Mouse (Mus musculus) central nervous system, embryonic 18 days (tissue): ENCODE data around the gene Tor4a. TPM values are rescaled to one million over a fixed set of nuclear protein-coding genes. Genes with fewer than 3 reads are reported as not detected.

Experiments
- polyA plus RNA-seq: library from polyadenylated mRNA; depleted of rRNA; stranded (reverse); fragments of >200 nt; gene quantifications from 2 replicates; pipeline ENCODE4 v1.2.3, GENCODE M21; 2012; rRNA removed

The Tor4a gene
- 1.9 and 2.2 TPM in 2 replicates for polyA plus RNA-seq

GRCm38 (mm10) chr2:25196172-25196954 lies at the start of gene Tor4a:
Gene Tor4a (minus strand): TSS chr2:25196886.

GRCm38 (mm10) chr2:25242101-25242506 lies 45.4 kb upstream of the Tor4a start, which contains the start of the genes Rnf208 and Cysrt1:
Gene Rnf208 (plus strand): TSS chr2:25242255.
Gene Cysrt1 (minus strand): TSS chr2:25242452.

GRCm38 (mm10) chr2:25236614-25237013 lies 39.9 kb upstream of the Tor4a start, which contains the start of gene Rnf224:
Gene Rnf224 (minus strand): TSS chr2:25236787.

GRCm38 (mm10) chr2:25234050-25234449 lies 37.4 kb upstream of the Tor4a start, which contains the start of gene Slc34a3:
Gene Slc34a3 (minus strand): TSS chr2:25234364.

GRCm38 (mm10) chr2:25224492-25224765 lies 27.7 kb upstream of the Tor4a start, which contains the start of gene Tubb4b:
Gene Tubb4b (minus strand): TSS chr2:25224702.

GRCm38 (mm10) chr2:25218445-25218844 lies 21.8 kb upstream of the Tor4a start, which contains the start of gene Fam166a:
Gene Fam166a (plus strand): TSS chr2:25218745.

GRCm38 (mm10) chr2:25214444-25214843 lies 17.8 kb upstream of the Tor4a start, which contains the start of gene Stpg3:
Gene Stpg3 (minus strand): TSS chr2:25214637.

GRCm38 (mm10) chr2:25211121-25211670 lies 14.5 kb upstream of the Tor4a start, which contains the start of gene Nelfb:
Gene Nelfb (minus strand): TSS chr2:25211489.

GRCm38 (mm10) chr2:25180478-25180903 lies 16.2 kb downstream of the Tor4a start, which contains the start of gene Nrarp:
Gene Nrarp (plus strand): TSS chr2:25180758.

Other genes starting within 250 kb of the Tor4a start
- gene Zmynd19, start 247.1 kb downstream of the Tor4a start, polyA plus RNA-seq = 45.3 and 47.1 TPM in 2 replicates
- 41.9 and 44.1 TPM in 2 replicates for gene Dph7, start 234.5 kb downstream of the Tor4a start, polyA plus RNA-seq
- gene Mrpl41, start 221.8 kb downstream of the Tor4a start, polyA plus RNA-seq = 98.6 and 112 TPM in 2 replicates
- gene Pnpla7, start 220.9 kb downstream of the Tor4a start, polyA plus RNA-seq = 4.7 and 5.0 TPM in 2 replicates
- gene Nsmf, start 142.5 kb downstream of the Tor4a start, polyA plus RNA-seq = 253 and 267 TPM in 2 replicates
- 0.16 and 0.28 TPM in 2 replicates for gene Entpd8, start 116.6 kb downstream of the Tor4a start, polyA plus RNA-seq
- 0.07 TPM in 1 of 2 replicates, not detected in the other for gene Noxa1, start 101.7 kb downstream of the Tor4a start, polyA plus RNA-seq
- 26.0 and 28.6 TPM in 2 replicates for gene Nrarp, start 16.1 kb downstream of the Tor4a start, polyA plus RNA-seq
- 69.1 and 73.7 TPM in 2 replicates for gene Nelfb, start 14.6 kb upstream of the Tor4a start, polyA plus RNA-seq
- gene Stpg3, start 17.8 kb upstream of the Tor4a start, polyA plus RNA-seq = 0.05 TPM in 1 of 2 replicates, not detected in the other
- 0.13 TPM in 2 replicates for gene Fam166a, start 21.9 kb upstream of the Tor4a start, polyA plus RNA-seq
- gene Tubb4b, start 27.8 kb upstream of the Tor4a start, polyA plus RNA-seq = 424 and 435 TPM in 2 replicates
- gene Slc34a3, start 37.5 kb upstream of the Tor4a start, polyA plus RNA-seq = 0.03 TPM in 1 of 2 replicates, not detected in the other
- 0.05 TPM in 1 of 2 replicates, not detected in the other for gene Rnf224, start 39.9 kb upstream of the Tor4a start, polyA plus RNA-seq
- 126 and 144 TPM in 2 replicates for gene Rnf208, start 45.4 kb upstream of the Tor4a start, polyA plus RNA-seq
- 0.37 and 3.0 TPM in 2 replicates for gene Cysrt1, start 45.6 kb upstream of the Tor4a start, polyA plus RNA-seq
- 16.6 and 17.1 TPM in 2 replicates for gene AL732309.1, start 50.0 kb upstream of the Tor4a start, polyA plus RNA-seq
- gene Tmem203, start 58.6 kb upstream of the Tor4a start, polyA plus RNA-seq = 22.0 and 25.2 TPM in 2 replicates
- 6.2 and 6.9 TPM in 2 replicates for gene Tprn, start 65.7 kb upstream of the Tor4a start, polyA plus RNA-seq
- 123 TPM in 2 replicates for gene Ssna1, start 75.6 kb upstream of the Tor4a start, polyA plus RNA-seq
- gene Anapc2, start 75.6 kb upstream of the Tor4a start, polyA plus RNA-seq = 107 and 110 TPM in 2 replicates
- not detected in 2 replicates for gene Tmem210, start 91.3 kb upstream of the Tor4a start, polyA plus RNA-seq
- 0.05 TPM in 1 of 2 replicates, not detected in the other for gene Lrrc26, start 93.0 kb upstream of the Tor4a start, polyA plus RNA-seq
- 60.3 and 61.9 TPM in 2 replicates for gene Grin1, start 122.3 kb upstream of the Tor4a start, polyA plus RNA-seq
- gene Man1b1, start 135.5 kb upstream of the Tor4a start, polyA plus RNA-seq = 24.1 and 24.3 TPM in 2 replicates
- gene Dpp7, start 159.5 kb upstream of the Tor4a start, polyA plus RNA-seq = 40.8 and 43.8 TPM in 2 replicates
- gene Uap1l1, start 168.8 kb upstream of the Tor4a start, polyA plus RNA-seq = 3.7 and 4.6 TPM in 2 replicates
- 16.3 and 17.1 TPM in 2 replicates for gene Sapcd2, start 175.4 kb upstream of the Tor4a start, polyA plus RNA-seq
- 9.8 and 11.4 TPM in 2 replicates for gene Entpd2, start 199.0 kb upstream of the Tor4a start, polyA plus RNA-seq
- 549 and 616 TPM in 2 replicates for gene Npdc1, start 202.5 kb upstream of the Tor4a start, polyA plus RNA-seq
- 0.20 and 0.26 TPM in 2 replicates for gene Fut7, start 226.4 kb upstream of the Tor4a start, polyA plus RNA-seq
- 42.3 and 48.1 TPM in 2 replicates for gene Abca2, start 231.8 kb upstream of the Tor4a start, polyA plus RNA-seq